Mouse (Mus musculus) cerebellum, adult 2 months (tissue): Measurements from ENCODE around the gene Calm3.

Experiments
- CTCF ChIP-seq: fragments of 200-500 bp; IDR thresholded peaks from 2 replicates; pipeline ENCODE4 v1.5.1; 2011; ENCODE audit warnings: low read depth, mild to moderate bottlenecking, control low read depth, low read length, moderate library complexity, borderline replicate concordance; ENCODE audit not compliant: insufficient read depth
- POLR2A ChIP-seq: fragments of 200-500 bp; IDR thresholded peaks from 2 replicates; pipeline ENCODE4 v1.6.1; 2011; ENCODE audit warnings: low read length, control low read depth, borderline replicate concordance; ENCODE audit not compliant: insufficient read depth

DNA sequence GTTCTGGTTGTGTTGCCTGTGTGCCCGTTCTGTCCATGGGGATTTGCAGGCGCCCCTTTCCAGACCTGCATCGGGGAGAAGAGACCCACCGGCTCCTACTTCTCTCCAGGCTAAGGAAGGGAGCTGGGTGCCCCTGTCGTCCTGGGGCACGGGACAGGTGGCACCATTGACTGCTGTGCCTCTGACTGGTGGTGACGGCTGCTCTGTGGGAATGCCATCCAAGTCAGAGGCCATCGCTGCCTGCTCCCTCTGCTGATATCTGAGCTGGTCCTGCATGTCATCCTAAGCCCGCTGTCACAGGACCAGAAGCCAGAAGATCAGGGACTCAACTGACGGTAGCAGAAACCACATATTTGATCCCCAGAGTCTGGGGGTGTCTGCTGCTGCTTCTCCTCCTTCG is 15.1 kb downstream of the Calm3 start:
- TF ChIP-seq CTCF (no peak), POLR2A (no peak)
